Mouse (Mus musculus) CD4-positive helper T cell, adult 2 months (primary cell): ENCODE data around the gene Large2.

Experiments
- DNase-seq: peaks from one replicate; pipeline ENCODE4 v3.0.0-alpha.2; 2012; ENCODE audit warnings: low read depth, missing footprints, low spot score

The Large2 gene

DNA sequence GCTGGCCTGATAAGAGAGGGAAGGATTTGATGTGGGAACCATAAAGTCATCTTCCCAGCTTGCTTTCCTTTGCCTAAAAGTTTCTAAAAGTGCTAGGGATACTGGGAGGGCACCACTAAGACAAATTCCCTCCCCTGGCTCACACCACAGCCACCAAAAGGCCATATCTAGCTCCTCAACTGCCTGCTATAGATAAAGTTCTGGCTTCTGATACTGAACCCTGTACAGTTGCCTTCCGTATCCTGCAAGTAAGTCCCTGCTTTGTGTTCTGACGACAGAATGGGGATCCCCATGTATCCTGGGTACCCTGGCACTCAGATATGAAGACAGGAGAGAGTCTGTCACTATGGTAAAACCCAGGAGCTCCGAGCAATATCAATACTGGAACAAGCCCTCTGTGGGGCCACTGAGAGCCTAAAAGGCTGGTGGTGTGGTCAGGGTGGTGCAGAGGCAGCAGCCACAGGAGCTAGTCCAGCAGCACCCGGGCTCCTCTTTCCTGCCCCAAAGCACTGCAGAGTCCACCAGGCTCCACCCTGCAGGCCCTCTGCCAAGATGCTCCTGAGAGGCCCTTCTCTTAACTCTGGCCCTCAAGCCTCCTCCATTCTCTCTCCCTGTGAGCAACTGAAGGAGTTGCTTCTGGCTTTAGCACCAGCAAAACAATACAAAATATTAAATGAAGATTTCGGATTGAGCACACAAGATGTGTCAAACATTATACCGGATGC, 15.7 kb upstream of the Large2 start:
- no peak for DNase-seq

DNA sequence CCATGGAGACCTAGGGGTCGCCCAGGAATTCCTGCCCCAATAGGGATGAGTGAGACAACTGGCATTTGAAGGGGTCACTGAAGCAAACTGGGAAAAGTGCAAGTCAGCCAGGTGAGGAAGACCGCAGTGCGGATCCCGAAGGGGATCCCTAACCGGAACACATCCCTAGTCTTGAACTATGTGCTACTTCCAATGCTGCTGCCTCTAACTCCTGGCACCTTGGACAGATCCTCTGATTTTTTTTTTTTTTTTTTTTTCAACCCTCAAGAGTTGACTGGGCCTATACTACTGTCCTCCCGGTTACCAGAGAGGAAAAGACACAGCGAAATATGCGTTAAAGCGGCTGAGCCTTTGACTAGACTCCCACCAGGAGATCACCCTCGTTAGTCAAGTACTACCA, 15.0 kb upstream of the Large2 start:
- no peak for DNase-seq

DNA sequence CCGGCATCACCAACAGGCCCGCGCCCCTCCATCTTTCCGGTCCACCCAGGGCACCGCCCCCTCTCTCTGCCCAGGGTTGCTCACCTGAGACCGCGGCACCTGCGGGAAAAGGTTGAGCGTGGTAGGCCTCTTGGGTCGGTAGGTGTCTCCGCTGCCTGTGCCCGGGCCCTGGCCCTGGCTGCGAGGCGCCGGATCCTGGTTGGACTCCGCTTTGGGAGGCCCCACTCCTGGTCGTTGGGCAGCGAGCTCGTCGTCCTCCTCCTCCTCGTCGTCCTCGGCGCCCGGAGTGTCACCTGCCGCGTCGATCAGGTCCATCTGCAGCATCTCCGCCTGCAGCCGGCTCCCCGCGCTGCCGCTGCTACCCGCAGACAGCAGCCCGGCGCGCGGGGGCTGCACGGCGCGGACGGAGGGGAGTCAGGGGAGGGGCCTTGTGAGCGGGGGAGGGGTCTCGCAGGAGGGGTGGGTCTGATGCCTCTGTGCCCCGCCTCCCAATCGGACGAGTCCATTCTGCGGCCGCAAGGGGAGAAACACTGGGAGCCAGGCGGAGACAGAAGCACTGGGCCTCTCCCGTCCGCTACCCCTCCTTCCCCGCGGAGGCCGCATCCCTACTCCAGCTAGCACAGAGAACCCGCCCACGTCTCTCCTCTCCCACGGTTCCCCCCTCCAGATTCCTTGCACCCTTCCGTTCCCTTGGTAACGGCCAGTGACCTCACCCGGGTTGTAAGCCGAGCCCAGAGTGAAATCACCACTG, 14.4 kb upstream of the Large2 start:
- DNase-seq = peak; percentile 68

DNA sequence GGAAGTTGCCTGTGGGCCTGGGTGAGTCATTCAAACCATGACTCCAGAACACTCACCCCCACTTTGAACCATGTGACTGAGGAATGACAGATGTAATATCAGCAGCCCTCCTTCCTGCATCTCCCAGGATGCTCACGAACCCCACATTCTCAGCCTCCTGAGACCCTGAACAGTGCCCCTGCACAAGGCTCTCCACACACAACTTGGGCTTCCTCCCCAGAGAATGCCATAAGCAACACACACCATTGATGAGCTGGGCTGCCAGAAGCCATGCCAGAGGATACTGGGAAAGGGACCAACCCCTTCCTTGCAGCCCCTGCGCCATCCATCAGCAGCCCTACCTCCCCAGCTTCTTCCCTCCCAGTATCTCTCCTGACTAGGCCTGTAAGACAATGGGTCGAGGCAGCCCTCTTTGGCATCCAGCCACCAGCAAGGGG, 13.4 kb upstream of the Large2 start:
- DNase-seq = no peak

DNA sequence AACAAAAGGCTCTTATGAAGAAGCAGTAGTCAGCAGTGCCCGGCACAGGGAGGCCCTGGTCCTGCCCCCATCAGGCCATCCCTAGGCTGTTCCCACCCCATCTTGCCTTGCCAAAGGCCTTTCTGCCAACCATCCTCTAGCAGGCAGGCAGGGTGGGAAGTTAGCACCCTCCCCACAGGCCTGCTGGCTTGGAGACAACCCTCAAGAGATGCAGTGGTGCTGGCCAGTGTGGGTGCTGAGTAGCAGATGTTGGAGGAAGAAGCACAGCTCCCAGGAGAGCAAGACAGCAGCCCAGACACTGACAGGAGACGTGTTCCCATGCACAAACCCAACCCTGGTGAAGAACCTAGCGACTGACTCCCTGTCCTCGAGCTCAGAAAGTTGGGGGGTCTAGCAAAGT, 13.0 kb upstream of the Large2 start:
- no peak for DNase-seq

DNA sequence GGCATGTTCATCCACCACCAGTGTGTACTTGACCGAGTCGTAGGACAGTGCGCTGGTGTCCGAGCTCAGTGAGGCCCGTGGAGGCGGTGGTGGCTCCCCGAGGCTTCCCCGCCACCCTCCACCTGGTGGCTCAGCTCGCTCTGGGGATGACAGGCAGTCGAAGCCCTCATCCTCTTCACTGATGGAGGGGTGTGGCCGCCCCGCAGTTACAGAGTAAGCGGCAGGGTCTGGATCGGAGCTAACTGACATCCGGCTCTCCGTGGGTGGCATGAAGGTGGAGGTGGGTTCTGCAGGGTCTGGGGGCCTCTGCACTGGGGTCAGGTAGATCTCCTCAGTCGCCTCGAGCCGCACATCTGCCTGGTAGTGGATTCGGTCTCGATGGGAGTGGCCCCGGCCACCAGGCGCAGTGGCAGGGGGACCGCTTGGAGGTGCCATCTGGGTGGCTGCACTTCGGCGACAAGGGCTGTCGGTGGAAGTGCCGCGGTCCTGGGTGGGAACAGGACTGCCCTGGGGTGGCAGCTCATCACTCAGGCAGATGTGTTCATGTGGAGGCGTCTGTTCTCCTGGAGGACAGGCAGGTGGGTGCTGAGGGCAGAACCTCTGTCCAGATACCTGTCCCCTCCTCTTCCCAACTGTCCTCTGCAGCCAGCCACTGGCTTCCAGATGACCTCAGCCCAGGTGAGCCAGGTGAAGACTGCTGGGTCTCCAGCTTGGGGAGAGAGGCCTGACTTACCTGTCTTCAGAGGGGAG, 12.3 kb upstream of the Large2 start:
- no peak for DNase-seq

DNA sequence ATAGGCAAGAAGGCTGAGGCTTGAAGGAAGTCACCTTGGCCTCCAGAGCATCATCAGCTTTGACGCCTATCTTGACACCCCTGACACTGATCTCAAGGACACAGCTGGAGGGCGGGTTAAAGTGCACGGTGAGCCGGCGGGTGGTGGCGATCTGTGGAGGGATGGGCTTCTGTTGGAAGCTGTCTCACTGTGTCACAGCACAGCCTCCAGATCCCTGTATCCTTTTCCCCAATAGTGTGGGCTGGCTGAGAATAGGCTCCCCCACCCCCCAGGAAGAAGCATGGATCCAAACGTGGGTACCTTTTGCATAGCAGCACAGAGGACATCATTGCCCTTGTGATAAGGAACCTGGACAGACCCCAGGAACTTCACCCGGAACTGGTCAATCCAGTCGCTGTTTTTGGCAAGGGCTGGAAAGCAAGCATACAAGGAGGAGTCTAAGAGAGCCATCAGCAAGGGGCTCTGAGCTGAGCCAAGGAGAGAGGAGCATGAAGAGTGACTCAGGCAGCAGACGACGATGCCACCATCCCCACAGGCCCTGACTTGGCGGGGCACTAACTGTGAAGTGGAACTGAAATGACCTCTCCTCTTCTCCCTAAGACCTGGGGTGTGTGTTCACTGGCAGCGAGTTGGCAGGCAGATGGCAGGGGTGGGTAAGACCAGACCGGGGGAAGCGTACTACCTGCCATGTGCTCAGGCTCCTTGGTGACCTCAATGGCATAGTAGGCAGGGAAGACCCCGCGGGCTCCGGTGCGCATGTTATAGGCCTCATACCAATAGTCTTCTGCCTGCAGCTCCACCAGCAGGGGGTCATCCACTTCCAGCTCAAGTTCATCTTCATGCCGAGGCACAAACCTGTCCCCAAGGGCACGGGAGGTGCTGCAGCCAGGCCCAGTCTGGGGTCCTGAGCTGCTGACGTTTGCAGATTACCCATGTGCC, 10.7 kb upstream of the Large2 start:
- DNase-seq = no peak

DNA sequence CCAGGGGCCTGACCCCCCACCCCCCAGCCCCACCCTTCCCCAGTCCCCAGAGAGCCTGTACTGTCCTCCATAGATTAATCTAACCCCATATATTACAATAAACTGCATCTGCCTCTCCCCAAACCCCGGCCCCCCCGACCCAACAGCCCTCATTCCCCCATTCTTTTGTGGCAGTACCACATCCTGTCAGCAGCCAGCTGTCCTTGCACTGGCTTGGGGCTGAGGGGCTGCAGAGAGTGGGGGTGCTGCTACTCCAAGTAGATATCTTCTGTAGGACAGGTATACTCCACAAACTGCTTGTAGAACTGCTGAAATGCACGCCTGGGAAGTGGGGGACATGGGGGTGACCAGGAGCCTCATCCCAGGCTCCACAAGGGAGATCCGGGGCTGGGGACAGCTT, 9.4 kb upstream of the Large2 start:
- DNase-seq = no peak

DNA sequence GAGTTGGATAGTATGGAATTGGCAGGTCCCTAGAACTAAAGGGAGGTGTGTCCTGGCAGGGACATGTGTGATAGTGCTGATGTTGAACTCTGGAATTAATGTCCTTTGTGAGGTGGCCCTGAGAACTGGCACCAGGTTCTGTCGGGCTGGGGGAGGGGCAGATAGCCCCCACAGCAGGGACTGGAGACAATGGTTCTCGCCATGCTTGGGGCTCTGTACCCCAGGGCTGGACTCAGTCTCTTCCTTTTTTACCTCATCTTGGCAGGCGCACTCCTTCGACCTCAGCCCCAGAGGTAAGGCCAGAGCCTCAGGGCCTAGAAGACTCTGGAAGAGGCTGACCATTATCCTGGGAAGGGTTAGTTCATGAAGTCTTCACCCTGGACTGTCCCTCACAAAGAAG, 8.1 kb upstream of the Large2 start:
- DNase-seq = no peak

DNA sequence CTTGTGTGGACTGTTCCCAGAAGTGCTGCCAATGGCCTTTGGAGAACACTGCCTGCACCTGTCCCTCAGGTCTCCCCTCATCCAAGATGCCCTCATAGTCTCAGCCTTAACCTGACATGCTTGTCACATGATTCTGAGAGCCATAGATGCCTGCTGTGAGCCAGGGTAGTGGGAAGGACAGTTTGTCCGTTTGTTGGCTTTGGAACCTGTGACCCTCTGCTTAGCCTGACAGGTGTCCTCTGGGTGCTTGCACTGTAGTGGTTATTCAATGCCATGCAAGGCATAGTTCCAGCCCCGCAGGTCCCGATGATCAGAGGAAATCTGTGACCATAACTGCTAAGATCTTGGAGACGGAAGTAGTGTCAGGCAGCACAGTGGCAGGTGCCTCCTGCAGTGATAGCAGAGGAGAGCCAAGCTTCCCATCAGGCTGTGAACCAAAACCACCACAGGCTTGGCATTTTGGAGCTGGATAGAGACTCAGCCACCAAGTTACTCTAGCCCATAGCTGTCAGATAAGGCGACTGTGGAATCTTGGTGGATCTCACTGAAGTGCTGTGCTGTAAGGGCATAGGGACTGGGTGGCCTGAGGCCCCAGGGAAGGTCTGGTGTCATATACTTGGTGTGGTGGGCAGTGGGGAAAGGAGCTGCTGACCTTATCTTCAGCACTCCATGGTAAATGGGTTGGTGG, 7.4 kb upstream of the Large2 start, which contains the start of gene 1700029I15Rik:
Gene 1700029I15Rik (plus strand): TSS at position 638 of the 688 bp plus-strand sequence.
- no peak for DNase-seq

DNA sequence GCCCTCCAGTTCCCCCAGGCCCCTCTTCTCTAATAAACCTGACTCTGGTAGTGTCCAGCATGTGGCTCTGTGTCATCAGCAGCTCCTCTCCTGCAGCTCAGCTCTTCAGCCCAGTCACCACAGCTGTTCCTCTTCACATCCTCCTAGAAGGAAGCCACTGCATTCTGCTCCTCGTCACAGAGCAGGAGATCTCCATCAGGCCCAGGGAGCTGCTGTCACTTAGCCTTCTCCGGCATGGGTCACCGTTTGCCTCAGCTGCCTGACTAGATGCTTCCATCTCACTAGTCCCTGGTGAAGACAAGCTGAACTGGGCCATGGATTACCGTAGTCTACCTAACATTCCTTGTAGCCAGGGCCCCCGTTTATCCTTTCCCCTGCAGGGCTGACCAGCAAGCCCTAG, 6.5 kb upstream of the Large2 start:
- no peak for DNase-seq

DNA sequence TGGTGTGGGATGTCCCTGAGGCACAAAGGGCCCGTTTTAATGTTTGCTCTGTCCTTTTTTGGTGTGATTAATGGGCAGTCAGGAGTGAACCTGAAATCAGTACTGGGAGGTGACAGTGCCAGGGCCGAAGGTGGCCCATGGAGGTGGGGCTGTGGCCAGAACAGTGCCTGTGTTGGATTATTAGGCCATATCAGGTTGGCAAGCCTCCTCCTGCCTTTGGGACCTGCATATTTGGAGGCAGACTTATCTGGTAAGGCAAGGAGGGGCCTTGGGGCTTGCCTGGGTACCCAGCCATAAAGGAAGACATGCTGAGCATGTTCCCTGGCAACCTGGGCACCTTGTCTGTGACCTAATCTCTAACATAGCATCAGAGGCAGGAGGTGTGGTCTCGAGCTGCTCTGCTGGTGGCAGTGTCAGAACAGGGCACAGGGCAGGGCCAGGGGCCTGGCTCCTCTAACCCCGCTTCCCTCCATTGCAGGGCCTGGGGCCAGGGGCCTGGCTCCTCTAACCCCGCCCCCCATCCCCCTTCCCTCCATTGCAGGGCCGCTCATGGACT, 5.9 kb upstream of the Large2 start:
- no peak for DNase-seq

DNA sequence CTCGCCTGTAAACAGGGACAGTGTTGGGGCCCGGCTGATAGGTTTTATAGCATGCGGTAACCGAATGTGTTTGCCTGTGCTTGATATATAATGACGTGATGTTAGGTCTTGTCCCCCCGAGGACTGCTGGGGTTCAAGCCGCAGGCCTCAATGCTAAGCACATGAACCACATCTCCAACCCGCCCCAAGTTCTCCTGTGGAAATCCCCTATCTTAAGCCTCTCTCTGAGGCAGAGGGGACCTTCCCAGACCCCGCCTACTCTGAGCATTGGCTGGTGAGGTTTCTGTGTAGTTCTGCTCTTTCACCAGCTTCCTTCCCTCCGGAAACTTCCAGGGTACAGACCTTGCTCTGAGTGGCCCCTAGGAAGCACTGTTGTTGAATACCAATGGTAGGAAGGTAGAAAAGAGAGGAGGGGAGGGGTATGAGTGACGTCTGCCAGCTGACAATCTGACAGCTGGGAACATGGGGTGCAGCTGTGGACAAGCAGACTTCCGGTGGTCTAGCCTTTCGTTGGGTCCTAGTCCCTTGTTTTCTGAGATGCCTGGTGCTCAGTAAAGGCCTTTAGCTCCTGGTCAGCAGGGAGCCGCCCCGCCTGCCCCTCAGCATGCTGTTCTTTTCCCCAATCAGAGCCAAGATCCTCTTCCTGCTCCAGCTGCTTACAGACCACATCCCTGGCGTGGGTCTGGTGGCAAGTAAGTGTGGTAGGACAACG, 5.3 kb upstream of the Large2 start:
- peak; percentile 67 for DNase-seq

DNA sequence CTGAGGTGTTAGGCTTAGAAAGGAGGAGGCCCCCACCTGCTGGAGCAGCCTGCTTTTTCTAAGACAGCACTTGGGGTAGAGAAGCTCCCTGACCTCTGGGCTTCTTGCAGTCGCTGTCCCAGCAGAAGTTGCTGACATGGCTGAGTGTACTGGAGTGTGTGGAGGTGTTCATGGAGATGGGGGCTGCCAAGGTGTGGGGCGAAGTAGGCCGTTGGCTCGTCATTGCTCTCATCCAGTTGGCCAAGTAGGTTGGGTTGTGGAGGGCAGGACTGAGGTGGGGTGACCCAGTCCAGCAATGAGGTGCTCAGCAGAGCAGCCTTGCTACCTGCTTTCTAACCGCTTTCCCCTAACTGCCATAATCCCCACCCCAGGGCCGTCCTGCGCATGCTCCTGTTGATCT, 2.7 kb upstream of the Large2 start:
- DNase-seq = no peak

DNA sequence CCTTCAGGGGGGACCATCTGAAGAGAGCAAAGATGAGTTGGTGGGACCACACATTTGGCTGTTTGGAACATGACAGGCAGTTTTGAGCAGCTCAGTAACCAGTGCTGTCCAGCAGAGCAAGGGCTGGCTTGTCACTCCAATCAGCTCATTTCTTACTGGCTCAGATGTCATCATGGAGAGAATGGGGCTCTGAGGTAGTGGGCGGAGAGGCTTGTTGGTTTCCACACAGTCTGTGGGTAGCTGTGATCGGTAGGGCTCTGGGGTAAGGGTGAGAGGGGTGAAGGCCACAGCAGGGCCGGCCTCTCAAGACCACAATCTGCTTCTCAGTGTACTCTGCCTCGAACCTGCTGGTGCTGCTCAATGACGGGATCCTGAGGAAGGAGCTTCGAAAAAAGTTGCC, 1.6 kb upstream of the Large2 start:
- DNase-seq = peak; percentile 39

DNA sequence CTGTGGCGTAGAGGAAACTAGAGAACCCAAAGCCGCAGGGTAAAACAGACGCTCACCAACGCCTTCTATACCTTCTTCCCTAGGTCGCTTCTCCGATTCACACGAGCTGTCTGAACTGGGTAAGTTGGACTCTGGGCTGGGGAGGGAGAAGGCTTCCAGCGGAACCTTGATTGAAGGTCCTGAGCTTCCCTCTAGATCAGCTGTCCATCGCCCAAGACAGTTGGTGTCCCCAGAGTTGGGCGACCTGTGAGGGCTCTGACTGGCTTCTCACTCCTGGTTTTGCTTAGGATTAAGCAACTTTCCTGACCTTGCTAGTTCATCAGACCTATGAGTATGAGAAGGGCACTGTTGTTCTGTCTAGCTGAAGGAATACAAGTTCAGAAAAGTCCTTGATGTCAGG, 1.1 kb upstream of the Large2 start:
- DNase-seq = no peak

DNA sequence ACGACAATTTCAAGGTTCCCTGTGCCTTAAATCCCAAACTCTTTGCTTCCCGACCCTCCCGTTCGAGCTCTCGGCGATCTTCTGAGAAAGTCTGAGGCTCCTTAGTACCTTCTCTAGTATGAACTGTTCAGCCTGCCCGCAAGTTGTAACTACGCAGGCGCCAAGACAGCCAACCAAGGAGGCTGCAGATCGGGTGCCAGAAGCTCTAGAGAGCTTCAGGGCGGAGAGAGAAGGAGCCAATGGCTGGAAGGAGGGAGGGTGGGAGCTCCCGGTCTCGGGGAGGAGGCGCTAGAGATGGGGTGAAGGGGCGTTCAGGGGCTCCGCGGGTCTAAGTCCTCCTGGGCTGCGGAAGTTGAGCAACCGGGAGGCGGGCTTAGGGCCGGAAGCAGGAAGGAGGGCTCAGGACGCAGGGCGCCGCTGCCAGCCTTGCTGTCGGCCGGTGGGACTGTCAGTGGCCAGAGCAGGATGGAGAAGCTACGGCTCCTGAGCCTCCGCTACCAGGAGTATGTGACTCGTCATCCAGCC, 492 bp upstream of the Large2 start:
- DNase-seq = peak; percentile 98

DNA sequence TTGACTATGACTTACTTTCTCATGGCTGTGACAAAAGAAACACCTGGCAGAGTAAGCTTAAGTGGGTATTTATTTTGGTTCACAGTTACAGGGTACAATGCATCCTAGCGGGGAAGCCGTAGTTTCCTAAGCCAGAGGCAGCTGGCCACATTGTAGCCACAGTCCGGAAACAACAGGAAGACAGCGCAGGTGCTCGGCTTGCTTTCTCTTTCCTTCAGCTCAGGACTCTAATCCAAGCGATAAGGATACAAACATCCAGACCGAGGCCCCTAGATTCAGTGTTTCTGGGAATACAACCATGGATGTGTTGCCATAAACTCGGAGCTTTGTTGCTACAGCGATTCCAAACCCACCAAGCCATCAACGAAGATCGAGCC, 1.2 kb downstream of the Large2 start:
- no peak for DNase-seq

DNA sequence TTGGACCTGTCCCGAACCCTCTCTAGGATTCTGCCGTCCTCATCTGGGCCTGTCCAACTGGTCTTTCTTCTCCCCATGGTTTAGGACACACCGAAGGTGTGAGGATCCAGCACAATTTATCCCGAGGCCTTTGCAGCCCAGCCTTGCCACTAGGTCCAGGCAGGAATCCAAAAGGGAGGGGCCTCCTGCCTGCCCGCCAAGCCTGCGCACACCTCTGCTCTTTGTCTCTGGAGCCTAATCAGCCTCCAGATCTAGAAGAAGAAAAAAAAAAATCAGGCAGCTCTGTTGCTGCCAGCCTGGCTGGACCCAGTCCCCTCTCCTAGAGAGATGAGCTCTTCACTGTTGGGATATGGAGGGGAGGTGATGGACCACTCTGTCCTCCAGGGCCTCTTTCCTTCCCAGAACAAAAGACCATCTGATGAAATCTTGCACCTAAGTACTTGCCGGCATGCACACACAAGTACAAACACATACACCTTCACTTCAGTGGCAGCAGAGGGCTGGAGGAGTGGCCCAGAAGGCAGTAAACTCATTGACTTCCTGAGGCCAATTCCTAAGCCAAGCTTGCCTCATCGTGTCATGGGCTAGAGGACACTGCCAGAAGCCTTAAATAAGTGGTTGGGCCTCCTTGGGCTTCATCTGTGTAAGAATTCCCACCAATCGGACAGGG, 1.8 kb downstream of the Large2 start:
- no peak for DNase-seq
